ENCODE assay signal across 16 mouse cellular contexts in genomic region chr3:65612968-65613367, GRCm38 (mm10). TPM values are rescaled to one million over a fixed set of nuclear protein-coding genes. Genes with fewer than 3 reads are reported as not detected.
DNase-seq lines count a peak whose midpoint lies in the region; ATAC-seq and TF ChIP-seq lines count a peak whose summit lies in the region.
"Had no signal": no experiment of that assay in that cellular context is flagged by ENCODE, and none has a peak within 500 bp of the region (broad histone marks: within the 10 kb centered on the region; RNA-seq: fewer than 3 reads in every experiment).

No protein-coding gene starts in this region.

- no peak overlapping the region for H3K4me2 ChIP-seq in intestine, embryonic 16.5 days (ENCODE audit: low read depth, low read length)
- H3K4me2 ChIP-seq in intestine, postnatal 0 days (replicated peaks; ENCODE audit: low read depth): no peak overlapping the region
- H3K4me2 ChIP-seq in limb, embryonic 14.5 days (replicated peaks; ENCODE audit: low read depth, low read length, severe bottlenecking): no peak overlapping the region
- H3K4me2 ChIP-seq: heart, embryonic 11.5 days had no signal

- no peak overlapping the region; the same call in 1 of the 2 replicates for H3K9ac ChIP-seq in intestine, embryonic 16.5 days (ENCODE audit: low read depth, low read length)
- H3K9ac ChIP-seq in intestine, postnatal 0 days (ENCODE audit: low read depth, low read length): no peak overlapping the region
- H3K9ac ChIP-seq in limb, embryonic 14.5 days (ENCODE audit: low read depth, low read length, severe bottlenecking): no peak overlapping the region

- no peaks in the 10 kb centered on the region for H3K27me3 ChIP-seq in intestine, embryonic 16.5 days (replicated peaks; ENCODE audit: control insufficient read depth, insufficient read depth, low read length)
- no peaks in the 10 kb centered on the region for H3K27me3 ChIP-seq in intestine, postnatal 0 days (replicated peaks; ENCODE audit: control insufficient read depth, insufficient read depth, low read length)
- no peaks in the 10 kb centered on the region for H3K27me3 ChIP-seq in limb, embryonic 14.5 days (ENCODE audit: control insufficient read depth, insufficient read depth, low read length)
- H3K27me3 ChIP-seq: CH12.LX had no signal

- ATAC-seq in intestine, embryonic 16.5 days: no peak
- no peak for ATAC-seq in intestine, postnatal 0 days
- ATAC-seq in limb, embryonic 14.5 days (ENCODE audit: low FRiP score, low read depth): no peak
- ATAC-seq: activated CD4-positive, CD25-positive, alpha-beta regulatory T cell, adult 4 months had no signal

- no peaks in the 10 kb centered on the region for H3K9me3 ChIP-seq in intestine, embryonic 16.5 days (ENCODE audit: control insufficient read depth, low read length)
- H3K9me3 ChIP-seq in intestine, postnatal 0 days (ENCODE audit: control insufficient read depth): no peaks in the 10 kb centered on the region
- H3K9me3 ChIP-seq in limb, embryonic 14.5 days (ENCODE audit: control insufficient read depth, low read length): no peaks in the 10 kb centered on the region
- H3K9me3 ChIP-seq: hindbrain, embryonic 10.5 days had no signal

- peak; percentile 9 for DNase-seq in adrenal gland, postnatal 10 days
- DNase-seq in adrenal gland, postnatal 36 days: no peak
- DNase-seq in limb, embryonic 14.5 days (ENCODE audit: low spot score): no peak
- DNase-seq in lung, postnatal 25 days (ENCODE audit: low spot score): peak; percentile 32
- no peak for DNase-seq in spleen, postnatal 36 days (ENCODE audit: low spot score in 2 of 2)
- DNase-seq in cerebellum, postnatal 4 days (ENCODE audit: low spot score in 2 of 2): no peak
- DNase-seq: cerebellum, adult 11-12 months; kidney, adult 2 months; kidney, postnatal 36 days had no signal

- WGBS in intestine, embryonic 16.5 days: 51% methylated on average over 6 of the region's 6 CpGs
- WGBS in intestine, postnatal 0 days: 62% methylated on average over 6 of the region's 6 CpGs
- WGBS in limb, embryonic 14.5 days: 76% methylated on average over 6 of the region's 6 CpGs

- peak overlapping the region; percentile 7 for H3K27ac ChIP-seq in intestine, embryonic 16.5 days (ENCODE audit: low read length)
- H3K27ac ChIP-seq in intestine, postnatal 0 days (ENCODE audit: low read depth, low read length): no peak overlapping the region
- peak overlapping the region; percentile 48 for H3K27ac ChIP-seq in limb, embryonic 14.5 days (replicated peaks; ENCODE audit: low read depth, low read length)
- H3K27ac ChIP-seq: hindbrain, embryonic 10.5 days had no signal

- H3K4me3 ChIP-seq in intestine, embryonic 16.5 days (ENCODE audit: low read length): no peak overlapping the region
- H3K4me3 ChIP-seq in intestine, postnatal 0 days (ENCODE audit: low read depth, low read length): no peak overlapping the region
- no peak overlapping the region for H3K4me3 ChIP-seq in limb, embryonic 14.5 days (replicated peaks; ENCODE audit: low read length)
- H3K4me3 ChIP-seq: hindbrain, embryonic 10.5 days had no signal

- no peaks in the 10 kb centered on the region for H3K36me3 ChIP-seq in intestine, embryonic 16.5 days (ENCODE audit: control insufficient read depth, insufficient read depth, low read length)
- no peaks in the 10 kb centered on the region for H3K36me3 ChIP-seq in intestine, postnatal 0 days (ENCODE audit: control insufficient read depth, insufficient read depth)
- H3K36me3 ChIP-seq in limb, embryonic 14.5 days (ENCODE audit: control insufficient read depth, insufficient read depth, low read length): no peaks in the 10 kb centered on the region
- H3K36me3 ChIP-seq: hindbrain, embryonic 10.5 days had no signal

- H3K4me1 ChIP-seq in intestine, embryonic 16.5 days (ENCODE audit: control insufficient read depth, insufficient read depth, low read length): no peaks in the 10 kb centered on the region
- H3K4me1 ChIP-seq in intestine, postnatal 0 days (replicated peaks; ENCODE audit: control insufficient read depth, insufficient read depth, low read length): peaks cover 8% of the 10 kb centered on the region
- peaks cover 6% of the 10 kb centered on the region; the same call in 1 of the 2 replicates for H3K4me1 ChIP-seq in limb, embryonic 14.5 days (ENCODE audit: control insufficient read depth, insufficient read depth, low read length)

- no peak for TF ChIP-seq POLR2A in limb, embryonic 14.5 days (IDR thresholded peaks at IDR 0.05; ENCODE audit: borderline replicate concordance, extremely low read depth, insufficient read depth, insufficient read length)

- TF ChIP-seq CTCF in intestine, postnatal 0 days (IDR thresholded peaks at IDR 0.05; ENCODE audit: low read depth): no peak

RNA-seq across cellular contexts. Expression of gene Lekr1, which starts 53.1 kb away (rescaled TPM):
- total RNA-seq in adrenal gland, postnatal 10 days (2021): 1 to 10 TPM; 3.6 to 4.3 TPM
- 1 to 10 TPM; 2.5 to 2.8 TPM for total RNA-seq in adrenal gland, postnatal 36 days (2021)
- 6.2 and 7.3 TPM in 2 replicates for polyA plus RNA-seq in intestine, embryonic 16.5 days (2015; fragmentation: Nextera tagmentation; extraction: Ambion mirVana)
- polyA plus RNA-seq in intestine, postnatal 0 days (2015; fragmentation: Nextera tagmentation; extraction: Ambion mirVana): 3.4 and 4.7 TPM in 2 replicates
- polyA plus RNA-seq in limb, embryonic 14.5 days (2012; rRNA removed): 4.7 and 5.2 TPM in 2 replicates
- polyA plus RNA-seq in limb, embryonic 14.5 days (2014; fragmentation: Nextera tagmentation; extraction: Ambion mirVana): 6.9 and 7.8 TPM in 2 replicates
- polyA plus RNA-seq: liver, adult 2 months had no signal

Comparison
In these comparisons a context has a peak if more than half of its experiments do, and no peak if none do; other contexts are left out.
1. DNase-seq: peak in adrenal gland, postnatal 10 days (single experiment) and lung, postnatal 25 days (single experiment); none in adrenal gland, postnatal 36 days (0 of 2), limb, embryonic 14.5 days (single experiment), spleen, postnatal 36 days (0 of 2) and cerebellum, postnatal 4 days (0 of 2).